Mouse (Mus musculus) thymus, postnatal 36 days (tissue): ENCODE data around the gene Angptl2.

Experiments
- DNase-seq, 2 experiments: peaks; one replicate each; pipeline ENCODE4 v3.0.0; 2022; ENCODE audit warnings: mixed read lengths in 2 of 2

Angptl2 gene

DNA sequence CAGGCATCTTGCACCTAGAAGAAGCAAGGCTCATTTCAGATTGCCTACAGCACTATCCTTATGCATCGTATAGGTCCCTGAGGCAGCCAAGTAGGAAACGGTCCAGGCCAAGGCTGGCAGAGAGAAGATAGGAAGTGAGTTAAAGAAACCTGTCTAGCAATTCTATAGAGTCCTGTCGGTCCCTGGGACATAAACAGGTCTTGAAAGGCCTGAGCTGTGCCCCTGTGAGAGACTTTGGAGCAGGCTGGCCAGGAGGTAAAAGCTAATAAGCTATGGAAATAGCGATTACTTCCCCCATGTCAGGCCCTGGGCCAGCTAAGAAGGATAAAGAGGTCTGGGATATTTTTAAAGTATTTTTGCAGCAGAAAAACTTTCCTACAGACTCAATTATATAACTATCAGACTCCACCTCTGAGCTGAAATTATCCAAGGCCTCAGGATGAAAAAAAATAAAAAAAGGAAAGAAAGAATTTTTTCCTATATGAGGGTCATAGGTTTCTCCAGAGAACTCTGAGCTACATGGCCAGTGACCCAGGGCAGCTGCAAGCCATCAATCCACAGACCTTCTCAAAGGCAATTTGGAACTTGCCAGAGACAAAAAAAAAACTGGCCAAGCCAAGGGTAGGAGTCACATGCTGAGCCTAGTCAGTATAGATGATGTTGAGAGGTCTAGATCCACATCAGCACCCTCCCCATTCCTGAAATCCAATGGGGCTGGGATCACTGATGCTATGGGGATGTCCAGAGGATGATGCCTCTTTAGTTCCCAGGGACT is 57.0 kb downstream of the Angptl2 start:
- DNase-seq = no peak

DNA sequence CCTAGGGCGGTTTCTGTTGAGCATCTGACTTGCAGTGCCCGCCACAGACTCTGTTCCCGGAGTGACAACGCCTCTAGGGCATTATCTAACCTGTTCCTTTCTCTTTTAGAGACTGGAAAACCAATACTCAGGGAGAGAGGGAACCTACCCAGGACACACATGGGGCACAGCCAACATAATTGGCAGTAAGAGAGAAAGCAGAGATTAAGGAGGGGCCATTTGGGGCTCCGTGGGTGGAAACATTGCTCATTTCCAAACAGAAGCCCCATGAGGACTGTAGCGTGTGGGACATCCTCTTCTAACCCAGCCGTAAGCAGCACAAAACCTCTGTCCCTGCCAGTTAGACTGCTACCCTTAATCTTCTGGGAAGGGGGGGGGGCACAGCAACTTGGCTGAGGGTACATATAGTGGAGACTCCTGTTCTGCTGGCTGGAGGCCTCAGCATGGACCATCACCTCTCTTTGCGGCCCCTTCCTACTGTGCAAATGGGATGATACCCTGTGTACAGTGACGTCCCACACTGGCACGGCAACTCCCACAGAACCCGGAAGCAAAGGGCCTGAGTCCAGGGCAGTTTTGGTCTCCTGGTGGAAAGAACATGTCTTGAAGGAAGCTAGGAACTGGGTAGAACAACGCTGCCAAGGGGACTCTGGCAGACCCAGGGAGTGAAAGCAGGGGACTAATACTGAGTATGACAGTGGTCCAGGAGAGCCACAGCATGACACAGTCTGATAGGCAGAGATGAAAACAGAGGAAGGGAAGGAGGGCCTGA is 59.0 kb downstream of the Angptl2 start:
- no peak for DNase-seq

DNA sequence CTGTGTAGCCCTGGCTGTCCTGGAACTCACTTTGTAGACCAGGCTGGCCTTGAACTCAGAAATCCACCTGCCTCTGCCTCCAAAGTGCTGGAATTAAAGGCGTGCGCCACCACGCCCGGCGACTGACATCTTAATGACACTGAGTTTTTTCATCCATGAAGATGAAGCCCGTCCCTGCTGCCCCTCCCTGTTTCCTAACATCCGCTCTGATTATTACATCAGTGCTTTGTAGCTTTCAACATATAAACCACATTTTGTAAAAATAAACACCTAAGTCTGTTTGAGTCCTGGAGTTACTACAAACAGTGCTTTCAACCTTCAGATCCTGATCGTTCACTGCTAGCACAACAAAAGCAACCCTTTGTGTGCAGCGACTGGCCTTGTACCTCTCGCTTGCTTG is 63.9 kb downstream of the Angptl2 start:
- no peak for DNase-seq

DNA sequence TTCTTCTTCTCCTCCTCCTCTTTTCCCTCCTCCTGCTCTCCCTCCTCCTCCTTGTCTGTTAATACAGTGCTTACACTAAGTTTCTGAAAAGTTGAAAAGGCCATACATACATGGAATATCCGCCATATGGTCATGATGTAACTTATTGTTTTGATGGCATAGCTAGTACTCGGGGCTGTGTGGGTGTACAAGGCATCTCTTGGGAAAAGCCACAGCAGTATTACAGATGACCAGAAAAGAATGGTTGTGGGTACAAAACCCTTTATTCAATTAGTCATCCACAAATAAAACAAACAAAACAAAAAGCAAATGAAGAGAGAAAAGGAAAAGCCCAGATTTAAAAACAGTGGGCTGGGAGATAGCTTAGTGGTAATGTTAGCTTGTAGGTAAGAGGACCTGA is 64.7 kb downstream of the Angptl2 start:
- DNase-seq = no peak

DNA sequence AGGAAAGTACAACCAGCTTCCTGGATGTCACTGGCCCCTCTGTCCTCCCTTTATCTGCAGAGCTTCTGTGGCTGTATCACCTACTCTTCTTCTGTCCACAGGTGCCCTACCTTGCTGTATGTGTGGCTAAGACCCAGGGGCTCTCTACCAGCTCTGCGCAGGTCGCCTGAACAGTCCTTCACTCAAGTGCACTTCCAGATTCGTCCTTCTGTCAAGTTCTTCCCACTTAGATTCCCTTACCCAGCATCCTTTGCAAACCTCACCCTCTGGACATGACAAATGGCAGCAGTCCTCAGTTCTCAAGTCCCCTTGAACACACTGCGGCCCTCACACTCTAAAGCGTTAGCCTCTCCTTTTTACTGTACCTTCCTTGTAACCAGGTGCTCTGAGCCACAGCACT is 65.9 kb downstream of the Angptl2 start:
- DNase-seq = no peak

DNA sequence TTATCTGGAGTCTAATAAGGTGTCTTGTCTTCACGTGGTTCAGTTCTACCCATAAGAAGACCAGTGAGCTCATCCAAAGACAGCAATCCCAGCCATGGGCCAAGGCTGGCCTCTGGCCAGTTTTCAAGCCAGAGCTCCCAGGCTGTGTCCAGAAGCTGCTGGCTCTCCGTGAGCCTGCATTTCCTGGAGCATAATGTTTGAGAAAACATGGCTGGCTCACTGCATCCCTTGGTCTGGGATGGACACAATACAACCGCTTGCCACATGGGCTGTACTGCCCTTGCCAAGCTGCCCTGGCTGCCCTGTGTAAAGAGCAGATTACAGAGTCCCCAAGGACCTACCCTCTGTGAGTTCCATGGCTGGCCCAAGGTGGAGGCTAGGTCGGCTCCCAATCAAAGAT is 67.0 kb downstream of the Angptl2 start:
- no peak for DNase-seq

DNA sequence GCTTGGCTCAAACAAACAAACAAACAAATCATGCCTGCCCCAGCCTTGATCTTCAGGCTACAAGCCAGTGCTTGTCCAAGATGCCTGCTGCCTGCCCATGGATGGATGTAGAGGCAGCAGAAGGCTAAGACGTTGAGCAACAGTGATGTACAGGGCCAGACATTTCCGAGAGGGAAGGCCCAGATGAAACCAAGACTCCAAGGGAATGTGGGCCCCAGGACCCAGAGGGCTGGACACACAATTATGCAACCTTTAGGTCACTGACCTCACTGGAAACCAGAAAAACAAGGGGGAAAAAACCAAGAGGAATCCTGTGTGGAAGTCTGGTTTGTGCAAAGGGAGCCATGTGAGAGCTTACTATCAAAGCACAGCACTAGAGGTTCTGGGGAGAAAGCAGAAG is 67.8 kb downstream of the Angptl2 start:
- DNase-seq = no peak

DNA sequence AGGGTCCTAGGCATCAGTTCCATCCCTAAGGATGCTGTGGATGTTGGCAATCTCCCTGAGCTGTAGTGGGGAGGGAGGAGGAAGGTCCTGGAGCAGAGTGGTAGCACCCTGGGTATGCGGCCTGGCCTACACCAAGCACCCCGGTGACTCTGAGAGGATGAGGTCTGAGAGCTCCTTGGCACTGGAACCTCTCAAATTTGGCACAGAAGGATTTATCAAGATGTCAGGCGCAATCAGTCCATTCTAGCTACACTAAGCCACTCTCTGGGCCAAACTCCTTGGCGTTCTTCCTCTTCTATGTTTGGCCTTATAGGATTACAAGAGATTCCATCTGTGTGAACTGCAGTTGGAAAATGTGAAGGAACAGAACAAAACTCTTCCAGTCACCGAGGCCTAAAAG is 73.0 kb downstream of the Angptl2 start:
- DNase-seq = no peak

DNA sequence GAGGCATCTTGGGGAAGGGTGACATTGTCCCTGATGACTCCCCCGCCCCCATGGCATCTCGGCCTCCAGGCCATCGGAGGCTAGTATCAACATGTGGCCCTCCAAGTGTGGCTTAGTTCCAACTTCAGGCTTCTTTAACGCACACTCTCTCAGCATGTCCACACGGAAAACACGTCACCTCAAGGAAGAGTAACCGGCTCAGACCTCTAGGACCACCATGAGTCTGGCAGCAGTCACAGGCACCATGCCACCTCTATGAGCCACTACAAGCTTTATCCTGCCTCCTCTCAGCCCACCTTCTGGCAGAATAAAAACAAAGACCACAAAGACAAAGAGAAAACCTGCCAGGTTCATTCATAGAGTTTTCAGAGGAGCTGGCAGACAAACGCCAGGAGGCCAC is 74.6 kb downstream of the Angptl2 start:
- DNase-seq = no peak

DNA sequence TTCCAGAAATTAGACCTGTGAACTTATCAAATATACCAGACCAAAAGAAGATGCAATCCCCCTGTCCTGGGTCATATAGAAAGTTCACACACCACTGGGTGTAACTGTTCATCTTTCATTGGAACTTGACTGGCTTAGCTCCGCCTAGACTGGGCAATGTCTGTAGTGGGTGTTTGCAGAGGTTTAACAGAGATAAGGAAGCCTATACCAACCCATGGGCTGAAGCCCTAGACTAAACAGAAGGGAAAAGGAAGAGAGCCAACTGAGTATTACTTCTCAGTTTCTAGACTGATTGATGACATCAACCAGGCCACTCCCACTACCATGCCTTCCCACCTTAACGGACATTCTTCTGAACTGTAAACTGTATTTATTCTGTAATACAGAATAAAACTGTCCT is 76.2 kb downstream of the Angptl2 start:
- no peak for DNase-seq

DNA sequence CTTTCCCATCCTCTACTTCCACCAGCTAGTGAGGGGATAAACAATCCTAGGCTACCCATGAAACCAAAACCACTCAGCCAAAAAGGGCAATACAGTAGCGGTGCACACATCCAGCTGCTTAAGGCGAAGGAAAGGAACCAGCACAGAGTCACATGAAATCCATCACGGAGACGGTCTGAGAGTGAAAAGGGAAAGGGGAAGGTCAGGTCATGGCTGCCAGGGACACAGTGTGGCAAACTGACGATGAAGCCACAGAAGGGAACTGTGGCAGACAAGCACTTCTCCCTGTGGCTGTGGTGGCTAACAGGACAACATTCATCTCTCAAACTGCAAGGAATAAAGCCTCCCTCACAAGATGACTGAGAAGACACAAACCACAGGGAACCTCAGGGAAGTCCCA is 79.2 kb downstream of the Angptl2 start:
- no peak for DNase-seq
